In the genomic region with DNA sequence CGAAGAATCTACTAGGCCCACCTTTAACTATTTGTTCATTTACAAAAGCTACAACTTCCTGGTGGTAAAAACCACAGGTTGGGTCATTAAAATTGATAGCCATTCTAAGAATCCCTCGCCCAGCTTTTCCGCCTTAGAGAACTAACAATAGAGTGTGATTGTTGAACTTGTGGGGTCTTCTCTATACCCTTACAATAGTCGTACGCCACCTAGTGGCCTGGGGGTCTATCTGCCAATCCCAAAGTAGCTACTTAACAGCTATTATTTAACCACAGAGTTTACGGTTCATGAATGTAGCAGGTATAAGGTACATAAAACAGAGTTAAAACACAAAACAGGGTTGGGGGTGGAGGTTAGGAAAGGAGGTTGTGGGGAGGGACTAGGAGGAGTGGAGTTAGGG, we compare ENCODE assay signal across 19 mouse cellular contexts.
"Had no signal": no experiment of that assay in that cellular context is flagged by ENCODE, and none has a peak within 500 bp of the region (broad histone marks: within the 10 kb centered on the region; RNA-seq: fewer than 3 reads in every experiment).

No protein-coding gene starts in this region.

- H3K9me3 ChIP-seq: limb, embryonic 10.5 days; limb, embryonic 13.5 days; liver, embryonic 13.5 days; neural tube, embryonic 13.5 days; stomach, embryonic 15.5 days had no signal

- H3K27me3 ChIP-seq: limb, embryonic 13.5 days; liver, embryonic 13.5 days; neural tube, embryonic 13.5 days; stomach, embryonic 15.5 days had no signal

- H3K27ac ChIP-seq: kidney, postnatal 0 days; layer of hippocampus, adult 2 months; limb, embryonic 10.5 days; limb, embryonic 13.5 days; liver, embryonic 13.5 days; neural tube, embryonic 13.5 days; stomach, embryonic 15.5 days had no signal

- H3K4me1 ChIP-seq: limb, embryonic 10.5 days; limb, embryonic 13.5 days; liver, embryonic 13.5 days; neural tube, embryonic 13.5 days; stomach, embryonic 15.5 days had no signal

- DNase-seq: kidney, adult 18-20 months; kidney, adult 9 months; kidney, postnatal 25 days; layer of hippocampus, adult 9-11 months; liver, embryonic 13.5 days; lung, adult 2 months; lung, postnatal 14 days; lung, postnatal 4 days; midbrain, embryonic 14.5 days; retina, postnatal 1 day; right cerebral cortex, postnatal 25 days; spleen, adult 18-20 months; thymus, postnatal 25 days had no signal

- H3K36me3 ChIP-seq: limb, embryonic 10.5 days; limb, embryonic 13.5 days; liver, embryonic 13.5 days; neural tube, embryonic 13.5 days; stomach, embryonic 15.5 days had no signal

- H3K4me3 ChIP-seq: layer of hippocampus, adult 2 months; limb, embryonic 10.5 days; limb, embryonic 13.5 days; liver, embryonic 13.5 days; neural tube, embryonic 13.5 days; stomach, embryonic 15.5 days had no signal
